Mouse (Mus musculus): Measurements from ENCODE around the gene Abca4. TPM values are rescaled to one million over a fixed set of nuclear protein-coding genes. Genes with fewer than 3 reads are reported as not detected.

Gene Abca4
- polyA plus RNA-seq, 1 experiment from 2014 or later, result 2.3 TPM

DNA sequence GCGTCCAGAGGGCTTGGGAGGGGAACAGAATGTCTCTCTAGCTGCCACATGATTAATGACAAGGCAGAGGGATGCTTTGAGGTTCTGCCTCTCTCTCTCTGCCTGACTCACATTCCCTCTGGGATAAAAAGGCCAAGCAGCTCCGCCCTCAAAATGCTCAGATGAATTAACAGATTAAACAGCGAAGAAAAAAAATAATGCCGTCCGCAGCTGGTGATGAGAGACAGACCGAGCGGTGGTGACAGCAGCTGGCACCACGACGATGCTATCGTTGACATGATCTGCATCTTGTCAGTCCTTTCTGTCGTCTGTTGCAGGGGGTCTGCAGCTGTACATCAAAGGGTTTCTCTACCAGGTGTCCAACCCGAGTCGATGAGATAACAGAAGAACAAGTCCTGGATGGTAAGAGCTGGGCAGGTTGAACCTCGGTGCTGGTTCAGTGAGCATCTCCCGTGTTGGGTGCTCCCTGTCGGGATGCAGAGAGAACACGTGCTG, 84.8 kb downstream of the Abca4 start:
- Histone ChIP-seq H3K4me1 (ENCODE audit: insufficient read depth, low read depth, low read length) (peaks cover 14% of the 10 kb centered on the region; the same call in 1 of the 2 replicates), H3K9me3 (ENCODE audit: low read length) (no peaks in the 10 kb centered on the region), H3K27ac (ENCODE audit: low read length) (no peak overlapping the region), H3K9ac (replicated peaks; ENCODE audit: low read depth) (no peak overlapping the region), H3K36me3 (ENCODE audit: insufficient read depth, low read length) (no peaks in the 10 kb centered on the region), H3K4me2 (replicated peaks; ENCODE audit: low read depth, low read length) (no peak overlapping the region), H3K4me3 (ENCODE audit: low read depth, low read length) (no peak overlapping the region), H3K27me3 (replicated peaks; ENCODE audit: insufficient read depth, low read length) (no peaks in the 10 kb centered on the region)
- ATAC-seq, result no peak
- DNase-seq (ENCODE audit: low spot score), result peak; percentile 57
- TF ChIP-seq CTCF (IDR thresholded peaks at IDR 0.05) (no peak), EP300 (IDR thresholded peaks at IDR 0.05) (peak; percentile 90)
- whole genome bisulfite sequencing, result 30% methylated on average over 17 of the region's 17 CpGs

DNA sequence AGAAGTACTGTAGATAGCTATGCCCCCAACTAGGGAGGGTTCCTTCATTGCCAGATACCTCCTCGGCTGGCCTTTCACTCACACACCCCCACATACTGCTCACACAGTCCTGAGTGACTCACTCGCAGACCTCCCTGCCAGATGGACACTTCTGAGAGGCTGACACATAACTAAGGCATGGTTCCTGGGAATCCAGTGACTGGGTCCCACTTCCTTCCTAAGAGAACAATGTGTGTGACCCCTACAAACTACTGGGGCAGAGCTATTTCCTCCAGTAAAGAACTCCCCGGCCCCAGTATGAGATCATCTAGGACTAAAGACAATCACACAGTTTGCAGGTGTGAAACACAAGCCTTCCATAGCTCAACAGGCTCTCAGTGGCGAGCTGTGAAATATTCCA, 86.5 kb downstream of the Abca4 start:
- Histone ChIP-seq H3K27ac (ENCODE audit: low read length) (peak overlapping the region; percentile 93), H3K4me2 (replicated peaks; ENCODE audit: low read depth, low read length) (no peak overlapping the region), H3K4me1 (ENCODE audit: insufficient read depth, low read depth, low read length) (peaks cover 14% of the 10 kb centered on the region; the same call in 1 of the 2 replicates), H3K27me3 (replicated peaks; ENCODE audit: insufficient read depth, low read length) (no peaks in the 10 kb centered on the region), H3K4me3 (ENCODE audit: low read depth, low read length) (no peak overlapping the region), H3K9ac (replicated peaks; ENCODE audit: low read depth) (no peak overlapping the region), H3K9me3 (ENCODE audit: low read length) (no peaks in the 10 kb centered on the region), H3K36me3 (ENCODE audit: insufficient read depth, low read length) (no peaks in the 10 kb centered on the region)
- TF ChIP-seq CTCF (IDR thresholded peaks at IDR 0.05) (no peak), EP300 (IDR thresholded peaks at IDR 0.05) (peak; percentile 99)
- 19% methylated on average over 4 of the region's 4 CpGs for WGBS
- ATAC-seq (peak; percentile 87), DNase-seq (ENCODE audit: low spot score) (peak; percentile 91)

DNA sequence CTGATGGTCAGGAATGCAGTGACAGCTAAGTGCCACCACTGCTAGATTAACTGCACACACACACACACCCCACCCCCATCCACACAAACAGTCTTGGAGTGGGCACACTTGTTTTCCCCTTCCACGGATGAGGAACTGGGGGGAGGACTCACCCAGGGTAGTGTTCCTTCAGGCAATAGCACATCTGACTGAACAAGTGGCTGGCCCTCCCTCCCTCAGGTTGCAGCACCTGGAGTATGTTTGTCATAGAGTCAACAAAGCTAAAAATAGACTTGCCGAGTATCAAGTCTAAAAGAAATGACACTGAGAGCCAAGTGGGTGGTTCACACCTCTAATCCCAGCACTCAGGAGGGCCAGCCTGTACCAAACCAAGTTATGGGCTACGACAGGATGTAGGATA, 87.4 kb downstream of the Abca4 start:
- H3K36me3 ChIP-seq (ENCODE audit: insufficient read depth, low read length), result no peaks in the 10 kb centered on the region
- no peak overlapping the region for H3K9ac ChIP-seq (replicated peaks; ENCODE audit: low read depth)
- peak; percentile 95 for TF ChIP-seq EP300 (IDR thresholded peaks at IDR 0.05)
- TF ChIP-seq CTCF (IDR thresholded peaks at IDR 0.05), result no peak
- no peak overlapping the region for H3K4me2 ChIP-seq (replicated peaks; ENCODE audit: low read depth, low read length)
- 20% methylated on average over 3 of the region's 3 CpGs for WGBS
- ATAC-seq (peak; percentile 86), DNase-seq (ENCODE audit: low spot score) (peak; percentile 94)
- no peaks in the 10 kb centered on the region for H3K9me3 ChIP-seq (ENCODE audit: low read length)
- H3K27me3 ChIP-seq (replicated peaks; ENCODE audit: insufficient read depth, low read length), result no peaks in the 10 kb centered on the region
- no peak overlapping the region for H3K4me3 ChIP-seq (ENCODE audit: low read depth, low read length)
- H3K27ac ChIP-seq (ENCODE audit: low read length), result peak overlapping the region; percentile 93
- peaks cover 14% of the 10 kb centered on the region; the same call in 1 of the 2 replicates for H3K4me1 ChIP-seq (ENCODE audit: insufficient read depth, low read depth, low read length)

GRCm38 (mm10) chr3:122133255-122133654, 89.0 kb downstream of the Abca4 start:
- no peak for DNase-seq (ENCODE audit: low spot score)
- H3K27ac ChIP-seq (ENCODE audit: low read length), result peak overlapping the region; percentile 93
- no peak for ATAC-seq
- peaks cover 14% of the 10 kb centered on the region; the same call in 1 of the 2 replicates for H3K4me1 ChIP-seq (ENCODE audit: insufficient read depth, low read depth, low read length)
- H3K9me3 ChIP-seq (ENCODE audit: low read length), result no peaks in the 10 kb centered on the region
- no peaks in the 10 kb centered on the region for H3K36me3 ChIP-seq (ENCODE audit: insufficient read depth, low read length)
- no peaks in the 10 kb centered on the region for H3K27me3 ChIP-seq (replicated peaks; ENCODE audit: insufficient read depth, low read length)
- TF ChIP-seq EP300 (IDR thresholded peaks at IDR 0.05) (no peak), CTCF (IDR thresholded peaks at IDR 0.05) (no peak)
- no peak overlapping the region for H3K4me2 ChIP-seq (replicated peaks; ENCODE audit: low read depth, low read length)
- WGBS, result 40% methylated on average over 5 of the region's 5 CpGs
- no peak overlapping the region for H3K4me3 ChIP-seq (ENCODE audit: low read depth, low read length)
- H3K9ac ChIP-seq (replicated peaks; ENCODE audit: low read depth), result no peak overlapping the region

- no peak for DNase-seq (ENCODE audit: low spot score)
- Histone ChIP-seq H3K27ac (ENCODE audit: low read length) (peak overlapping the region; percentile 93; the same call in 1 of the 2 replicates), H3K4me2 (replicated peaks; ENCODE audit: low read depth, low read length) (no peak overlapping the region)
Measured at GRCm38 (mm10) chr3:122133840-122134239, 89.6 kb downstream of the Abca4 start.

DNA sequence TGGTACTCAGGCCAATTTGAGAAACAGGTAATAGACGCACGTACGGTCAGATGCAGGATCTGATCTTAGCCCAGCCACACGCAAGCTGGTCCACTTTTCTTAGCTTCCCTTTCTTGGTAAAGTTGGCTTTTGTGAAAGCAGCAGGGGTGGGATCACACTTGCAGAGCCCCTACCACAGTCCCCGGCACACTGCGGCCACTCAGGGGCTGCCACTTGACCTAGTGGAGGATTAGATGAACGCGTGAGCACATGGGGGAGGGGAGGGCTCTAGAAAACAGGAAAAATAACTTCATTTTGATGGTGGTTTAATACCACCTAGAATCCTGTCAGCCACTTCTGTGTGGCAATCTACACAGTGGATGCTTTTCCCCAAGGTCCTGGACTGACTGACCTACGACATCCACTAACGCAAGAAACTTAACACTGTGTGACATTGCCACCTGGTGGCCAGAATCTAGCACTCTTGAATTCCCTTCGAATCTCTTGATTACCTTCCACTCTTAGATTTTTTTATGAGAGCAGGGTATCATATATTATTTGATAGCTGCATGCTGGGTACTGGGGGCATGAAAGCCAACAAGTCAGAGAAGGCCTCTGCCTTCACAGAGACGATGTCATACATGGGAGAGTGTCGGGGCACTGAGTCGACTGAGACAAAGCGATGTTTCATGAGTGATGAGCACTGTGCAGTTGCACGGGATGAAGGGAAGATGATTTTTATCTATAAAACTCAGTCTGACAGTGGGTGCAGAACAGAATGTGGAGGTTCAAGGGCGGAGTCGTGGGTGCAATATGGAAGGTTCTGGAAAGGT, 96.6 kb downstream of the Abca4 start:
- no peak overlapping the region for H3K9ac ChIP-seq (replicated peaks; ENCODE audit: low read depth)
- H3K4me1 ChIP-seq (ENCODE audit: insufficient read depth, low read depth, low read length), result no peaks in the 10 kb centered on the region
- 64% methylated on average over 18 of the region's 18 CpGs for WGBS
- no peaks in the 10 kb centered on the region for H3K9me3 ChIP-seq (ENCODE audit: low read length)
- H3K27ac ChIP-seq (ENCODE audit: low read length), result no peak overlapping the region
- H3K4me2 ChIP-seq (replicated peaks; ENCODE audit: low read depth, low read length), result no peak overlapping the region
- TF ChIP-seq CTCF (IDR thresholded peaks at IDR 0.05) (peak; percentile 89), EP300 (IDR thresholded peaks at IDR 0.05) (no peak)
- DNase-seq (ENCODE audit: low spot score) (peak; percentile 86), ATAC-seq (peak; percentile 78)
- no peak overlapping the region for H3K4me3 ChIP-seq (ENCODE audit: low read depth, low read length)
- no peaks in the 10 kb centered on the region for H3K36me3 ChIP-seq (ENCODE audit: insufficient read depth, low read length)
- no peaks in the 10 kb centered on the region for H3K27me3 ChIP-seq (replicated peaks; ENCODE audit: insufficient read depth, low read length)

More at GRCm38 (mm10) chr3:122133840-122134239, 89.6 kb downstream of the Abca4 start:
- Histone ChIP-seq H3K4me1 (ENCODE audit: insufficient read depth, low read depth, low read length) (peaks cover 14% of the 10 kb centered on the region; the same call in 1 of the 2 replicates), H3K36me3 (ENCODE audit: insufficient read depth, low read length) (no peaks in the 10 kb centered on the region), H3K27me3 (replicated peaks; ENCODE audit: insufficient read depth, low read length) (no peaks in the 10 kb centered on the region), H3K4me3 (ENCODE audit: low read depth, low read length) (no peak overlapping the region), H3K9me3 (ENCODE audit: low read length) (no peaks in the 10 kb centered on the region), H3K9ac (replicated peaks; ENCODE audit: low read depth) (no peak overlapping the region)
- WGBS, result 56% methylated on average over 6 of the region's 6 CpGs
- no peak for ATAC-seq
- no peak for TF ChIP-seq EP300 (IDR thresholded peaks at IDR 0.05)
- TF ChIP-seq CTCF (IDR thresholded peaks at IDR 0.05), result no peak
